Mouse (Mus musculus) layer of hippocampus, adult 8-10 months (tissue): ENCODE results near the gene Sipa1l2. TPM values are rescaled to one million over a fixed set of nuclear protein-coding genes. Genes with fewer than 3 reads are reported as not detected.

Experiments
- DNase-seq, 2 experiments: peaks; one replicate each; pipeline ENCODE4 v3.0.0; 2022; ENCODE audit warnings: low spot score in 2 of 2
- total RNA-seq, 4 experiments: library from RNA; stranded (reverse); gene quantifications; 2 replicates each; pipeline ENCODE4 v1.2.4; 2022

Gene Sipa1l2
- total RNA-seq, result 10 to 100 TPM; 55.3 to 61.5 (median 58.6) TPM

DNA sequence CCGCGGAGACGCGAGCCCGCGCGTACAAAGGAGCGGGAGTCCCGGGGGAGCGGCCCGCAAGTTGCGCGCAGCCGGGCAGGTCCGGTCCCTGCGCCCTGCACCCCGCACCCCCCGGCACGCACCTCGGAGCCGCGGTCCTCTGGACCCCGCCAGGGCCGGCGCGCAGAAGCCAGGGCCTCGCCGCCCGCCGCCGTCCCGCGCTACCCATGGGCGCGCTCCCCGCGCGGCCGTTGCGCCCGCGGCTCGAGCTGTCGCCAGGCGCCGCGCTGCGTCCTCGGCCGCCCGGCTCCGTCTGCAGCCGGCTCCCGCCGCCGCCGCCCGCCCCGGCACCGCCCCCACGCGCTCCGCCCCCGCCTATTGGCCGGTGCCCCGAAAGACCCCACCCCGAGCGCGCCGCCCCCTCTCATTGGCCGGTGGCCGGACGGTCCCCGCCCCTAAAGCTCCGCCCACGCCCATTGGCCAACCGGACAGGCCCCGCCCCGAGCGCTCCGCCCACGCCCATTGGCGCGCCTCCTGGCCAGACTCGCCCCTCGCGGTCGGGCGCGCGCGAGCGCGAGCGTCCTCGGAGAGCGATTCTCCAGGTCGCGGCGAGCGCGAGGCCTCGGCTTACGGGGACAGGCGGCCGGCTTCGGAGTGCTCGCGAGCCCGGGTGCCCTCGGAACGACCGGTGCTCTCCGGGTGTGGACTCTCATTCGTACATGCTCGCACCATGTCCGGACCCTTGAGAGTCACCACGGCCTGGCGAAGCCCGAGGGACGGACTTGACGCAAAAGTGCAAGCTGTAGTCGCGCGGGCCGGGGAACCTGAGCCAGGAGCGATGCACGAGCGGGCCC, at the start of gene Sipa1l2:
Sipa1l2 (minus strand) TSS at position 276 of the 833 bp plus-strand sequence.
- DNase-seq, result peak; percentile 90 to 94

GRCm38 (mm10) chr8:125618543-125619335, 49.1 kb upstream of the Sipa1l2 start:
- peak in 1 of 2 experiments; percentile 22 for DNase-seq

GRCm38 (mm10) chr8:125616935-125617334, 47.3 kb upstream of the Sipa1l2 start:
- no peak for DNase-seq

DNA sequence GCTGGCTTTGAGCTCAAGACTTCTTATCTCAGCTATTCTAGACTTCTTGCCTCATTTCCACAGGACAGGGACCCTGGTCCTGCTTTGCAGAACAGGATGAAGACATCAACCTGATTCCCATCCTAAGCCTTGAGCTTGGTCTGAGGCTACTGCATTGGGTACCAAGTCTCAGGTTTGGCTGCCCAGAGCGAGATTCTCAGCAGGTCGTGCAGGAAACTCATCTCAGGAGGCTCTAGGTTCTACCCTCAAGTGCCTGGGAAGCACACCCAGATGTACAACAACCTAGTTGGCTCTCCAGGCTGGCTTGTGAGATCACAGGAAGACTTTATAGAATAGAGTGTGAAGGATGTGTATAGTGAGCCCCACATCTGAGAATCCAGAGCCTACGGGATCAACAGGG, 46.4 kb upstream of the Sipa1l2 start:
- DNase-seq, result no peak

DNA sequence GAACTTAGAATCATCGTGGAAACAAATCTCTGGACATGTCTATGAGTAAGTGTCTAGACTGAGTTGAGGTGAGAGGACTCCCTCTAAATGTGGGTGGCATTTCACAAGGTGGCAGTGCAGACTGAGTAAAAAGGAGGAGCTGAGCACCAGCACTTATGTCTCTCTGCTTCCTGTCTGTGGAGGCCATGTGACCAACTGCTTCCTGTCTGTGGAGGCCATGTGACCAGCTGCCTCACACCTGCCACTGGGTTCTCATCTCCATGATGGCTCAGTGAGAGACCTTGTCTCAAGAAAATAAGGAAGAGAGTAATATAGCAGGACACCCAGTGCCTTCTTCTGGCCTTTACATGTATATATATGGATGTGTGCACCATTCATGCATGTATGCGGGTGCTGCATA, 43.9 kb upstream of the Sipa1l2 start:
- DNase-seq, result no peak

DNA sequence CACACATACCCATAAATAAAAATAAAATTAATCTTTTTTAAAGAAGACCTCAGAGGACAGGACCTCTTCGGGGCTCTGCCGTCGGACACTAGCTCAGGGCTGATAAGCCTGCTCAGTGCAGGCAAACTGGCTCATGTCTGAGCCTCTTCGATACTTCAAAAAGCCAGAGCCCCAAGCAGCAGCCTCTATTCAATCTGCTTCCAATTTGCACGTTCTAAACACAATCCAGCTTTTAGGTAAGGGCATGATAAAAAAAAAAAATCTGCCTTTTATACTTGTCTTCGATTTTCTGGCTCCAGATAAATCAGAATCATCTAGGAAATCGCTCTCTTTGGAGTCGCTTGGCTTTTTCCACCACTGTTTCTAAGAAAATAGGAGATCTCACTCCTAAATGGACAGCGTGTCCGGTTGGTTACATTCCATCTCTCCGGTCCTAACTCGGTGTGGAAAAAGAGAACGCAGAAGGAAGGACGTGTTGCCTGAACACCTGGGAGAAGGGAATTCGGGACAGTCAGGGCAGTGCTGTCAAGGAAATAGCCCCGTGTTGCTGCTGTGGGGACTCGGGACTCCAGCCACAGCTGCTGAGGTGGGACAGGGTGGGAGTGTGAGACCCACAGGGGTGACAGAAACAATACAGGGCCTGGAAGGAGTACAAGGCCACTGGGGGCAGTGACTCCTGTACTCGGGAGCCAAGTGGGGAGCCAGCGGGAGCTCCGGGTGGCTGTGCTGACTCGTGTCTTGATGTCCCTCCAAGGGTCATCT, 42.4 kb upstream of the Sipa1l2 start:
- DNase-seq, result no peak

DNA sequence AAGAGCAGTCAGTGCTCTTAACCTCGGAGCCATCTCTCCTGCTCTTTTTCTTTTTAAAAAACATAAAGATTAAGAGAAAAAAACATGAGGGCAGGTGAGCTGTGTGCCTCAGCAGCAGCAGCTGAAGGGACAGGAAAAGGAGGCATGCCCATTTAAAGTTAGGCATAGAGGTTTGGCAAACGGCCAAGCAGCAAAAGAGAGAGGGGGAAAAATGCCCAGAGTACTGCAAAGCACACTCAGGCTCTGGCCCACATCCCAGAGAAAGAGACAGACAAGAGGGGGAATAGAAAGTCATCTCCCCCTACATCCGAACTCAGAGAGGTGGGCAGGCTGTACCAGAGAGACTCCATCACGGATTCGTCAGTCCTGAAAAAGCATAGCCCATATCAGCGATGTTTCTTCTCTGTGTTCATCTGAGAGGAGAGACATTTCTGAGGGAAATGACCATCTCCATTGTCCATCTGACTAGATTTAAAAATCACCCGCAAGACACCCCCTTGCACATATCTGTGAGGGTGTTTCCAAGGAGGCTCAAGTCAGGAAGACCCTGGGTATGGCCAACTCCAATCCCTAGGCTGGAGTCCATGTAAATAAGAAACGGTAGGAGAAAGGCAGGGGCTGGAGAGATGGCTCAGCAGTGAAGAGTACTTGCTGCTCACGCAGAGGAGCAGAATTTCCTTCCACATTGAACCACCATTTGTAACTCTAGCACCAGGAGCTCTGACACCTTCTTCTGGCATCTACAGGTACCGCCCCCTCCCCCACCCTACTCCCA, 41.6 kb upstream of the Sipa1l2 start:
- DNase-seq, result no peak

- DNase-seq, result no peak
These were observed 40.1 kb upstream of the Sipa1l2 start for GRCm38 (mm10) chr8:125609737-125610136.

- DNase-seq, result no peak
These were observed 38.2 kb upstream of the Sipa1l2 start for GRCm38 (mm10) chr8:125607714-125608223.

DNA sequence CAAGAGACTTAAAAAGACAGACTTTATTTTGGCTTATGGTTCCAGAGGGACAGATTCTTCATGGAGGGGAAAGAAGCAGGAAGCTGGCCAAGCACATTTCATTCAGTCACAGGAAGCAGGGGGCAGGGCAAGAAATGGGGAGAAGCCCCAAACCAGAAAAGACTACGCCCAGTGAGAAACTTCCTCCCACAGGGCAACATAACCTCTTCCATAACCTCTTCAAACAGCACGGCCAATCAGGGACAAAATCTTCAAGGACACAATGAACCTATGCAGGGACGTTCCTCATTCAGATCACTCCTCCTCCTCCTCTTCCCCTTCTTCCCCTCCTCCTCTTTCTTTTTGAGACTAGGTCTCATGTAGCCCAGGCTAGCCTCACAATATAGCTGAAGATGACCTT, 37.3 kb upstream of the Sipa1l2 start:
- DNase-seq, result no peak

- no peak for DNase-seq
These were observed 35.4 kb upstream of the Sipa1l2 start for GRCm38 (mm10) chr8:125604817-125605512.

- no peak for DNase-seq
These were observed 34.7 kb upstream of the Sipa1l2 start for GRCm38 (mm10) chr8:125604213-125604816.

GRCm38 (mm10) chr8:125603312-125603840, 33.8 kb upstream of the Sipa1l2 start:
- no peak for DNase-seq

GRCm38 (mm10) chr8:125600033-125600686, 30.6 kb upstream of the Sipa1l2 start:
- no peak for DNase-seq

DNA sequence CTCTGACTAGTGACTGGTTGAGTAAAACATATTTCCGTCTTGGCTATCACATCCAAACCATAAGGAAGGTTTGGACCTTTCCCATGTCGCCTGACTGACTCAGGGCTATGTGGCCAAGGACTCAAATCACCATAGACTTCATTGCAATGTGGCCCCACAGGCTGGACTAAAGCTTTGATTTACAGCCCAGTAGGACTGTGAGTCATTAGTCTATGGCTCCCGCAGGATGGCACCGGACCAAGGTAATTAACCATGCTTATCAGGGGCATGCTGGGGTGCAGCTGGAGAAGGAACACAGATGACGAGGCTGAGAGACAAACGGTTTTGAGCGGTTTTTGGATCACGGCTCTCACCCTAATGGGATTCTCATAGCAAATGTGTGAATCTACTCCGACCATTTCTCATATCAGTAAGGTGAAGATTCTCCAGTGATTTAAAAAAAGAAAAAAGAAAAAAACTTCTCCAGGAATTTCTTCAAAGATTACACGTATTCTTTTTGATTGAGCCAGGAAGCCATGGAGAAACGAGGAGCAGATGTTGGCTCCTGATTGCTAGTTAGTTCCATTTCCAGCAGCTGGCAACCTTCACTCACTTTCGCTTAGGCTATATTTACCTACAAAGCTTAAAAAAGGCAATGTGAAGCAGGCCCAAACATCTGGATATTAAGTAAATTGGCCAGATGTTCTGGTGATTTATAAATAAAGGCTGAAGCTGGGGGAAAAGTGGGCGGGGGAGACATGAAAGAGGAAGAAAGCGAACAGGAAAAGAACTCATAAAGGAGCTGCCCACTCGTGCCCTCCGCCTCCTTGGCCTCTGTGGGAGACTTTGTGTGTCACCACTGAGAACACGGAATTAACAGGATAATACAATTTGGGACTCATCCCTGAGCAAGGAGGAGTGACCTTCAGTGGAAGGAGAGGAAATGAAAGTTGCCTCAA, 26.2 kb upstream of the Sipa1l2 start:
- no peak for DNase-seq

- DNase-seq, result no peak
These were observed 20.8 kb upstream of the Sipa1l2 start for GRCm38 (mm10) chr8:125590363-125590762.

DNA sequence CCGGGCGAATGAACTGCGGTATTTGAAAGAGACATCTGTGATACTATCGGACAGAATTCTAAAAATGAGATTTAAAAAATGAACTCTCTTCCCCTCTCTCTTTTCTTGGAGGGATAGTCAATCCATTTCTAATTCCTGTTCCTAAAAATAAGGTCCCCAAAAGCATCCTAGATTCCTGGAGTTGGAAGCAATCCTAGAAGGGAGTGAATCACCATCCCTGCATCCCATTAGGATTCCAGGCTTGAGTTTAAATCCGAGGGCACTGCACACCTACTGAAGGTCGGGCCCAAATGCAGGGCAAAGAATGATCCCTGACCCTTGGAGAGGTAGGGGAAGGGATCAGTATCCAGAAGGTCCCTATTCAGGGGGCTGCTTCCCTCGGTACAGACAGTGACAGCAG, 17.0 kb upstream of the Sipa1l2 start:
- DNase-seq, result no peak

- DNase-seq, result no peak
These were observed 14.7 kb upstream of the Sipa1l2 start for GRCm38 (mm10) chr8:125584276-125584675.
